Comparison of ENCODE assay signal across 17 mouse cellular contexts in the genomic region with DNA sequence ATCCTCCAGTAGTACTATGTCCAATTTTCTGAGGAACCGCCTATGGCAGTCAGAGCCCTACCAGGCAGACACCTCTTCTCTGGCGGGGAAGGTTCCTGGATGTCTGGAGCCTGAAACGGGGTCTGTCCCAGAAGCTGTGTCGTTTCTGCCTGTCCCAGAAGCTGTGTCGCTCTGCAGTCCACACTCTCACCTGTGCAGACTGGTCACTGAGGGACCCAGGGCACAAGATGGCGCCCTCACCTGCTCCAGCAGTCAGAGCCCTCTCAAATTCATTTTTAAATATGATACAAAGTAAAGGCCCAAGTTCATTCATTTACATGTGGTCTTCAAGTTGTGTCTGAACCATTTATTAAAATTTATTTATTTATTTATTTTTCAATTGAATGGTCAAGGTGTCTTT.
A peak's percentile ranks its signal among the peaks of the same experiment; 100 is the strongest.
DNase-seq lines count a peak whose midpoint lies in the region; TF ChIP-seq lines count a peak whose summit lies in the region.
"Had no signal": no experiment of that assay in that cellular context is flagged by ENCODE, and none has a peak within 500 bp of the region (broad histone marks: within the 10 kb centered on the region; RNA-seq: fewer than 3 reads in every experiment).

No protein-coding gene starts in this region.

- no peak overlapping the region for H3K4me2 ChIP-seq in CH12.LX (ENCODE audit: insufficient read depth, low read depth, poor library complexity, severe bottlenecking)
- H3K4me2 ChIP-seq: forebrain, embryonic 15.5 days; lung, embryonic 15.5 days; midbrain, embryonic 13.5 days; stomach, embryonic 15.5 days had no signal

- peak; percentile 34 for TF ChIP-seq RAD21 in CH12.LX (IDR thresholded peaks at IDR 0.05; ENCODE audit: low read depth, low read length)

- peak; percentile 55 for TF ChIP-seq CTCF in kidney, adult 2 months (conservative IDR thresholded peaks at IDR 0.05; ENCODE audit: insufficient read depth, insufficient read length, low read depth, low read length)
- TF ChIP-seq CTCF in CH12.LX (conservative IDR thresholded peaks at IDR 0.05 in 1 of 2, IDR thresholded peaks at IDR 0.05 in 1 of 2; ENCODE audit: low read depth in 2 of 2, low read length in 2 of 2), result peak in 1 of 2 experiments; percentile 46; a peak in 2 of 4 replicates

- no peaks in the 10 kb centered on the region for H3K27me3 ChIP-seq in kidney, adult 2 months (replicated peaks; ENCODE audit: control insufficient read depth, insufficient read depth, low read length)
- no peaks in the 10 kb centered on the region for H3K27me3 ChIP-seq in CH12.LX (replicated peaks)
- H3K27me3 ChIP-seq: forebrain, embryonic 15.5 days; lung, embryonic 15.5 days; midbrain, embryonic 13.5 days; stomach, embryonic 15.5 days had no signal

- DNase-seq in kidney, adult 2 months, result peak; percentile 1
- DNase-seq in kidney, postnatal 4 days, result no peak
- DNase-seq in 416B (ENCODE audit: low read depth) (peak; percentile 8), CH12.LX (ENCODE audit: extremely low read depth) (no peak)
- peak; percentile 12 for DNase-seq in naive thymus-derived CD4-positive, alpha-beta T cell, adult 2 months (ENCODE audit: low read depth)
- DNase-seq in adrenal gland, postnatal 4 days (ENCODE audit: low spot score in 2 of 2), result no peak
- no peak for DNase-seq in c-Kit-positive CD71-positive TER-119-positive erythroid progenitor cells, embryonic 14.5 days (ENCODE audit: low spot score)
- DNase-seq: adrenal gland, adult 8-10 months; cerebellum, adult 11-12 months; cerebellum, postnatal 14 days; embryo, embryonic 11 days; gastrocnemius, postnatal 25 days; thymus, adult 2 months had no signal

- no peaks in the 10 kb centered on the region for H3K9me3 ChIP-seq in CH12.LX (replicated peaks; ENCODE audit: low read length)
- H3K9me3 ChIP-seq: forebrain, embryonic 15.5 days; lung, embryonic 15.5 days; midbrain, embryonic 13.5 days; stomach, embryonic 15.5 days had no signal

- no peak overlapping the region for H3K9ac ChIP-seq in CH12.LX (ENCODE audit: insufficient read depth, low read depth)
- H3K9ac ChIP-seq: forebrain, embryonic 15.5 days; lung, embryonic 15.5 days; midbrain, embryonic 13.5 days; stomach, embryonic 15.5 days had no signal

- no peaks in the 10 kb centered on the region for H3K4me1 ChIP-seq in kidney, adult 2 months (ENCODE audit: control insufficient read depth, insufficient read depth, low read length)
- no peaks in the 10 kb centered on the region for H3K4me1 ChIP-seq in CH12.LX (ENCODE audit: control insufficient read depth in 1 of 2, insufficient read depth in 2 of 2)
- H3K4me1 ChIP-seq: forebrain, embryonic 15.5 days; lung, embryonic 15.5 days; midbrain, embryonic 13.5 days; stomach, embryonic 15.5 days had no signal

- TF ChIP-seq EP300 in CH12.LX (IDR thresholded peaks at IDR 0.05; ENCODE audit: low read length), result no peak

- no peaks in the 10 kb centered on the region for H3K36me3 ChIP-seq in kidney, adult 2 months (ENCODE audit: control insufficient read depth, insufficient read depth, low read length)
- H3K36me3 ChIP-seq in CH12.LX (replicated peaks in 1 of 2; ENCODE audit: control insufficient read depth in 1 of 2, insufficient read depth in 1 of 2, low read length in 1 of 2), result no peaks in the 10 kb centered on the region
- H3K36me3 ChIP-seq: forebrain, embryonic 15.5 days; lung, embryonic 15.5 days; midbrain, embryonic 13.5 days; stomach, embryonic 15.5 days had no signal

- dilution Hi-C loops in CH12.LX (cut with MboI; ENCODE audit: extremely low pct_ligation_motif_present, extremely low pct_unique_long_range_greater_than_20kb, low sequenced_read_pairs), result no loop called here

- 78% methylated on average over 6 of the region's 6 CpGs for WGBS in kidney, adult 2 months

- TF ChIP-seq POLR2A in kidney, adult 2 months (IDR thresholded peaks at IDR 0.05; ENCODE audit: low read depth, low read length), result no peak
- TF ChIP-seq POLR2A in CH12.LX (IDR thresholded peaks at IDR 0.05; ENCODE audit: low read depth, low read length), result no peak

- no peaks in the 10 kb centered on the region for H3K79me2 ChIP-seq in CH12.LX (replicated peaks; ENCODE audit: control insufficient read depth, extremely low read depth, insufficient read depth, poor library complexity, severe bottlenecking)

- H3K4me3 ChIP-seq in kidney, adult 2 months (ENCODE audit: insufficient read depth, low read depth, low read length), result no peak overlapping the region
- no peak overlapping the region for H3K4me3 ChIP-seq in CH12.LX (replicated peaks in 1 of 3; ENCODE audit: low read depth in 2 of 3, low read length in 2 of 3, poor library complexity in 1 of 3)
- H3K4me3 ChIP-seq: forebrain, embryonic 15.5 days; lung, embryonic 15.5 days; midbrain, embryonic 13.5 days; stomach, embryonic 15.5 days had no signal

- in situ Hi-C loops in CH12.LX (cut with MboI; ENCODE audit: low pct_ligation_motif_present, low pct_unique_long_range_greater_than_20kb, low sequenced_read_pairs), result no loop called here

- H3K27ac ChIP-seq in kidney, adult 2 months (ENCODE audit: insufficient read depth, low read depth, low read length), result no peak overlapping the region
- no peak overlapping the region for H3K27ac ChIP-seq in CH12.LX (ENCODE audit: insufficient read depth, low read depth)
- H3K27ac ChIP-seq: forebrain, embryonic 15.5 days; lung, embryonic 15.5 days; midbrain, embryonic 13.5 days; stomach, embryonic 15.5 days had no signal

TF ChIP-seq in CH12.LX, 34 proteins besides CTCF, POLR2A, EP300 and RAD21:
- no peak for TF ChIP-seq JUN (IDR thresholded peaks at IDR 0.05; ENCODE audit: insufficient read depth, low read depth, low read length)
- no peak for TF ChIP-seq NELFE (IDR thresholded peaks at IDR 0.05; ENCODE audit: low read depth, low read length)
- no peak for TF ChIP-seq RCOR1 (conservative IDR thresholded peaks at IDR 0.05; ENCODE audit: low read depth, low read length)
- no peak for TF ChIP-seq ETS1 (conservative IDR thresholded peaks at IDR 0.05; ENCODE audit: low read depth, low read length)
- no peak for TF ChIP-seq MYC (IDR thresholded peaks at IDR 0.05; ENCODE audit: low read depth, low read length)
- TF ChIP-seq USF1 (IDR thresholded peaks at IDR 0.05; ENCODE audit: low read depth, low read length), result no peak
- no peak for TF ChIP-seq MEF2A (IDR thresholded peaks at IDR 0.05; ENCODE audit: borderline replicate concordance, low read depth, low read length)
- TF ChIP-seq ZNF384 (IDR thresholded peaks at IDR 0.05; ENCODE audit: low read depth, low read length), result no peak
- TF ChIP-seq MAX (IDR thresholded peaks at IDR 0.05; ENCODE audit: low read length), result no peak
- no peak for TF ChIP-seq ZKSCAN1 (IDR thresholded peaks at IDR 0.05; ENCODE audit: borderline replicate concordance, low read depth, low read length)
- TF ChIP-seq ZC3H11A (IDR thresholded peaks at IDR 0.05; ENCODE audit: low read depth, low read length), result no peak

Comparison
In these comparisons a context has a peak if more than half of its experiments do, and no peak if none do; other contexts are left out.
1. DNase-seq: peak in kidney, adult 2 months (single experiment), 416B (single experiment) and naive thymus-derived CD4-positive, alpha-beta T cell, adult 2 months (single experiment); none in kidney, postnatal 4 days (0 of 2), CH12.LX (single experiment), adrenal gland, postnatal 4 days (0 of 2) and c-Kit-positive CD71-positive TER-119-positive erythroid progenitor cells, embryonic 14.5 days (single experiment).